Mouse (Mus musculus) kidney, embryonic 15.5 days (tissue): ENCODE measurements around the gene Gm10392. TPM values are rescaled to one million over a fixed set of nuclear protein-coding genes. Genes with fewer than 3 reads are reported as not detected.

ENCODE experiments used
- ATAC-seq: fragments of 200-750 bp; cut with Nextera tagmentation; replicated peaks from 2 replicates; pipeline ENCODE4 v1.8.0; 2017; ENCODE audit warnings: moderate TSS enrichment; ENCODE audit not compliant: low FRiP score
- H3K27ac ChIP-seq: fragments of 300-500 bp; sonication (generic); 2 replicates; pipeline ENCODE4 v1.5.1; 2015; ENCODE audit warnings: mild to moderate bottlenecking, inconsistent platforms
- H3K27me3 ChIP-seq: fragments of 300-500 bp; sonication (generic); 2 replicates; pipeline ENCODE4 v1.6.1; 2015; ENCODE audit warnings: inconsistent platforms
- H3K36me3 ChIP-seq: fragments of 300-500 bp; sonication (generic); 2 replicates; pipeline ENCODE4 v1.6.1; 2015; ENCODE audit warnings: inconsistent platforms
- H3K4me1 ChIP-seq: fragments of 300-500 bp; sonication (generic); 2 replicates; pipeline ENCODE4 v1.6.1; 2015; ENCODE audit warnings: inconsistent platforms
- H3K4me2 ChIP-seq: fragments of 300-500 bp; sonication (generic); 2 replicates; pipeline ENCODE4 v1.6.1; 2015; ENCODE audit warnings: moderate library complexity, mild to moderate bottlenecking, inconsistent platforms
- H3K4me3 ChIP-seq: fragments of 300-500 bp; sonication (generic); replicated peaks from 2 replicates; pipeline ENCODE4 v1.5.1; 2015; ENCODE audit warnings: mild to moderate bottlenecking, inconsistent platforms
- H3K9ac ChIP-seq: fragments of 300-500 bp; sonication (generic); 2 replicates; pipeline ENCODE4 v1.6.1; 2015; ENCODE audit warnings: mild to moderate bottlenecking, inconsistent platforms
- H3K9me3 ChIP-seq: fragments of 300-500 bp; sonication (generic); replicated peaks from 2 replicates; pipeline ENCODE4 v1.6.1; 2016; ENCODE audit warnings: inconsistent platforms
- WGBS: fragments of 180-500 bp; shearing (Covaris S2); methylation state at CpG from one replicate; pipeline ENCODE4 v1.1.7; 2015; ENCODE audit warnings: mixed read lengths; 5-methylcytosine and 5-hydroxymethylcytosine counted together
- polyA plus RNA-seq: library from polyadenylated mRNA; unstranded; fragments of >200 nt; fragmentation: Nextera tagmentation; extraction: Ambion mirVana; gene quantifications from 2 replicates; pipeline ENCODE4 v1.2.1, GENCODE M21; 2015

Gm10392 gene
- polyA plus RNA-seq, 1 experiment from 2014 or later = 0.27 TPM

GRCm38 (mm10) chr11:77515637-77516552 is 3.1 kb downstream of the Gm10392 start, which contains the start of gene Trp53i13:
Trp53i13 (minus strand) TSS chr11:77515980.
- H3K9ac ChIP-seq = peak within 1 kb of the TSS; percentile 46
- no peaks in the 10 kb centered on the region for H3K9me3 ChIP-seq
- peaks cover 43% of the 10 kb centered on the region for H3K4me1 ChIP-seq
- H3K4me3 ChIP-seq = peak within 1 kb of the TSS; percentile 78
- H3K36me3 ChIP-seq = no peaks in the 10 kb centered on the region
- 10% methylated on average over 39 of the region's 39 CpGs for WGBS
- no peak for ATAC-seq
- H3K27ac ChIP-seq = no peak within 1 kb of the TSS
- peaks cover 33% of the 10 kb centered on the region for H3K27me3 ChIP-seq
- peak within 1 kb of the TSS; percentile 88 for H3K4me2 ChIP-seq

GRCm38 (mm10) chr11:77514832-77515636 is 4.0 kb downstream of the Gm10392 start, which contains the start of gene Abhd15:
Abhd15 (plus strand) TSS chr11:77515121.
- 0 out of 2 replicates have a peak, but pooled peaks cover 2% of the 10 kb centered on the region for H3K36me3 ChIP-seq
- H3K4me2 ChIP-seq = peak within 1 kb of the TSS; percentile 88
- H3K4me3 ChIP-seq = peak within 1 kb of the TSS; percentile 78
- peaks cover 46% of the 10 kb centered on the region for H3K4me1 ChIP-seq
- H3K9ac ChIP-seq = peak within 1 kb of the TSS; percentile 46
- no peaks in the 10 kb centered on the region for H3K9me3 ChIP-seq
- H3K27me3 ChIP-seq = peaks cover 33% of the 10 kb centered on the region
- WGBS = under 1% methylated on average over 70 of the region's 72 CpGs
- peak; percentile 57 for ATAC-seq
- peak within 1 kb of the TSS; percentile 74; the same call in 1 of the 2 replicates for H3K27ac ChIP-seq

DNA sequence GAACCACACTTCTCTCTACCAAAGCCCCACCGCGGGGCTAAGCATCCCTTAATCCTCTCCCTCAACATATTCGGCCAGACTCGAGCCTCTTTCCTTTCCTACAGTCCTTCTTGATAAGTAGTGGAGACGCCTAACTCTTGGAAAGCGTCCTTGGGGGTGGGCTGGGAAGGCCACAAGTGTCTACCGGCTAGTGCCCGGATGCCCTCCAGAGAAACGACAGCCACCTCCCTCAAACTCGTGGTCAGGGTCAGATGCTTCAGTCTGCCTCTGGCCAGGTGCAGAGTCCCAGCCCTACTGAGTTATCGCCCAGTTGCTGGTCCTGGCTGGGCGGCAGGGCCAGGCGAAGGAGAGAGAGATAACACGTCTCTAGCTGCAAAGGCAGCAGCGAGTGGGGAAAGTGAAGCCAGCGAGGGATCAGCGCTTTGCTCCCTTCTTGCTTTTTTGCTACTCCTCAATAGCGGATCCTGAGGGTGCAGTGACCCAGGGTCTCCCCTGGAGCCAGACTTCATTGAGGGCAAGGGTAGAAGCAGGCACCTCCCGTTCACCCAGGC is 4.6 kb downstream of the Gm10392 start:
- 8% methylated on average over 19 of the region's 19 CpGs for WGBS
- peak overlapping the region; percentile 88 for H3K4me2 ChIP-seq
- 0 out of 2 replicates have a peak overlapping the region, but pooled peaks have one; percentile 13 for H3K27ac ChIP-seq
- no peak for ATAC-seq
- H3K9me3 ChIP-seq = no peaks in the 10 kb centered on the region
- H3K36me3 ChIP-seq = peaks cover 6% of the 10 kb centered on the region; the same call in 1 of the 2 replicates
- H3K27me3 ChIP-seq = peaks cover 33% of the 10 kb centered on the region
- H3K9ac ChIP-seq = peak overlapping the region; percentile 46
- peaks cover 53% of the 10 kb centered on the region for H3K4me1 ChIP-seq
- peak overlapping the region; percentile 78 for H3K4me3 ChIP-seq

DNA sequence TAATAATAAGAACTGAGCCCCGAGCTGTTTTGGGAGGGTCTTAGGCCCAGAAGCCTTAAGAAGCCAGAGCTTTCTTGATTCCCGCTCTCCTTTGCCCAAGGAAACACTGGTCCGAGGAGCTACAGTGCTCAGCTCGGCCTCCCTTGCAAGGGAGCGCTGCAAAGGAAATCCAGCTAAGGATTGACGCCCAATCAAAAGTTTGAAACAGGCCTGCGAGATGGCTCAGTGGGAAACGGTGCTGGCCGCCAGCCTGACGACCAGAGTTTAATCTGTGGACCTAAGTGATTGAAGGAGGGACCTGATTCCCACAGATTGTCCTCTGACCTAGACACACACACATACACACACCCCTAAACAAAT is 5.2 kb downstream of the Gm10392 start:
- ATAC-seq = no peak

DNA sequence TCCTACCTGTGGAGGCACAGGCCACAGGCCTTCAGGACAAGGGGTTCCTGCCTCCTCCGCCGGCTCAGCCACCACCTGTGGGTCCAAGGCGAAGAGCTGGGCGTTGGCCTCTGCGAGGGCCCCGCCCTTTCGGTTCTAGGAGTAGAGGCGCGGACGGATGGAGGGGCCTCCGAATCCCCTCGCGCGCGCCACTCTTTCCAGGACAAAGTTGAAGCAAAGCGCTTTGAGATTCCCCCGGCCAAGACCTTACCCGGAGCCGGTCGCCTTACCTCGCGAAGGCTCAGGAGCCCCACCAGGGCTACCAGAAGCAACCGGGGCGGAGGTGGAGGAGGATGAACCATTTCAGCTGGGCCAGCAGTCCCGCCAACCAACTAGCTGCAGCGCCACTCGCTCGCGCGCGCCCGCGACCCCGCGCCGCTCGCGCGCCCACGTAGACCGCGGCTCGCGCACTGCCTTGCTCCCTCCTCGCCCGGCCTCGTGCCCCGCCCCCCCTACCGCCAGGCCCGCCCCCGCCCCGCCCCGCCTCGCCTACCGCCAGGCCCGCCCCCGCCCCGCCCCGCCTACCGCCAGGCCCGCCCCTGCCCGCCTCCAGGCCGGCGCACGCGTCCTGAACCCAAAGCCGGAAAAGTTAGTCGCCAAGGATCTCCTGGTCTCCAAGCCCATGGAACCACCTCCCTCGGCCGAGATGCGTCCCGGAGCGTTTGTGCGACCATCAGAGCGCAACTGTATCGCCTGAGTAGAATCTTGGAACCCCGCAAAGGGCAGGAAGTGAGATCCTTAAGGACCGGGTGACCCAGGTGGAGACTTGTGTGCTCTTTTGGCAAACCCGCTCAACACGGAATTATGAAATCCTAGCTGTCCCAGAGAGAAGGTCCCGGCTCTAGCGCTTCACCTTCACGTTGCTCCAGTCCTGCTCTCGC is 5.8 kb downstream of the Gm10392 start:
- Histone ChIP-seq H3K4me1 (peaks cover 65% of the 10 kb centered on the region), H3K27me3 (peaks cover 29% of the 10 kb centered on the region), H3K9ac (peak overlapping the region; percentile 75), H3K4me2 (peak overlapping the region; percentile 88), H3K9me3 (no peaks in the 10 kb centered on the region), H3K36me3 (peaks cover 14% of the 10 kb centered on the region; the same call in 1 of the 2 replicates), H3K27ac (peak overlapping the region; percentile 90), H3K4me3 (peak overlapping the region; percentile 78)
- ATAC-seq = peak; percentile 68
- under 1% methylated on average over 83 of the region's 84 CpGs for WGBS

More for the DNA sequence above, 5.2 kb downstream of the Gm10392 start:
- 8% methylated on average over 10 of the region's 10 CpGs for WGBS
- Histone ChIP-seq H3K4me2 (peak overlapping the region; percentile 88), H3K4me3 (peak overlapping the region; percentile 78), H3K36me3 (peaks cover 10% of the 10 kb centered on the region; the same call in 1 of the 2 replicates), H3K9me3 (no peaks in the 10 kb centered on the region), H3K4me1 (peaks cover 59% of the 10 kb centered on the region), H3K27ac (peak overlapping the region; percentile 74), H3K9ac (peak overlapping the region; percentile 50), H3K27me3 (peaks cover 33% of the 10 kb centered on the region)

GRCm38 (mm10) chr11:77511336-77511735 is 7.7 kb downstream of the Gm10392 start:
- Histone ChIP-seq H3K27ac (no peak overlapping the region), H3K9me3 (no peaks in the 10 kb centered on the region), H3K4me3 (no peak overlapping the region), H3K27me3 (peaks cover 19% of the 10 kb centered on the region), H3K36me3 (peaks cover 29% of the 10 kb centered on the region), H3K4me1 (peaks cover 62% of the 10 kb centered on the region), H3K9ac (no peak overlapping the region), H3K4me2 (no peak overlapping the region)
- 67% methylated on average over 5 of the region's 5 CpGs for WGBS
- no peak for ATAC-seq

- ATAC-seq = peak; percentile 53
- Histone ChIP-seq H3K9me3 (no peaks in the 10 kb centered on the region), H3K9ac (peak overlapping the region; percentile 52), H3K27ac (peak overlapping the region; percentile 71), H3K36me3 (peaks cover 59% of the 10 kb centered on the region), H3K4me1 (peaks cover 36% of the 10 kb centered on the region), H3K4me3 (peak overlapping the region; percentile 45), H3K4me2 (peak overlapping the region; percentile 87), H3K27me3 (no peaks in the 10 kb centered on the region)
- WGBS = 14% methylated on average over 49 of the region's 49 CpGs
These were observed 10.7 kb downstream of the Gm10392 start for GRCm38 (mm10) chr11:77508068-77509021.

DNA sequence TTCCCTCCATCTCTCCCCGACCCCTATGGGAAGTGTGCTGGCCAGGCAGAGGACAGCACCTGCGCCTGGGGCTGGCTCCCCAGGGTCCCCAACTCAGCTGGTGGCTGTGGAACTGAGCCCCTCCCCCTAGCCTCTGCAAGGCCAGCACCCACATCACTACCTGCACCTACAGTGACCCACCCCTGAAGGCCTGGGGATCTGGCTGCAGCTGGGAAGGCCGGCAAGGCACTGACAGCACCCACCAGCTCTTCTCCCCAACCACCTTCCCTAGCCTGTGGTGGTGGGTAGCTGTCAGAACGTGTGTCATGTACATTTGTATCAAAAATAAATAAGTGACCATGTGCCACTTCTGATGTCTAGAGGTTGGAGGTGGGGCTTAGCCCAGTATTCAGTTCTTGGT is 11.6 kb downstream of the Gm10392 start:
- ATAC-seq = no peak
- Histone ChIP-seq H3K4me1 (peaks cover 37% of the 10 kb centered on the region), H3K27ac (peak overlapping the region; percentile 20; the same call in 1 of the 2 replicates), H3K4me2 (no peak overlapping the region), H3K27me3 (no peaks in the 10 kb centered on the region), H3K4me3 (no peak overlapping the region), H3K9ac (no peak overlapping the region), H3K9me3 (no peaks in the 10 kb centered on the region), H3K36me3 (peaks cover 68% of the 10 kb centered on the region)
- whole genome bisulfite sequencing = 70% methylated on average over 4 of the region's 4 CpGs

DNA sequence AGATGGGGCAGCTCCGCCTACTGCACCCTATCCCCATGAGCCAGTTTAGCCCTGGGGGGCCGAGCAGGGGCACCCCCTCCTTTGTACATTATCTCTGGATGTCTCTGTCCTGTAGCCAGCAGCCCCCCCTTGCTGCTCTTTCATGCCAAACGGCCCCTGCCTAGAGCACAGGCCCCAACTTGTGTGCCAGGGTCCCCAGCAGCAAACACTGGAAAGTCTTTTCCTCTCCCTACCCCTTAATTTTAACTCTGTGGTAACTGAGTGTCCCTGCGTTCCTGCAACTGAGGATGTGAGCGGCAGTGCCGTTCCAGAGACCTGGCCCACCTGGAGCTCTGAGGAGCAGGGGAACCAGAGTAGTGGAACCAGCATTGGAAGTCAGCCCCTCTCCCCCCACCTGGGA is 12.1 kb downstream of the Gm10392 start:
- Histone ChIP-seq H3K9ac (no peak overlapping the region), H3K36me3 (peaks cover 73% of the 10 kb centered on the region), H3K9me3 (no peaks in the 10 kb centered on the region), H3K27ac (no peak overlapping the region), H3K4me2 (no peak overlapping the region), H3K4me3 (no peak overlapping the region), H3K4me1 (peaks cover 34% of the 10 kb centered on the region), H3K27me3 (no peaks in the 10 kb centered on the region)
- WGBS = 80% methylated on average over 6 of the region's 6 CpGs
- no peak for ATAC-seq

DNA sequence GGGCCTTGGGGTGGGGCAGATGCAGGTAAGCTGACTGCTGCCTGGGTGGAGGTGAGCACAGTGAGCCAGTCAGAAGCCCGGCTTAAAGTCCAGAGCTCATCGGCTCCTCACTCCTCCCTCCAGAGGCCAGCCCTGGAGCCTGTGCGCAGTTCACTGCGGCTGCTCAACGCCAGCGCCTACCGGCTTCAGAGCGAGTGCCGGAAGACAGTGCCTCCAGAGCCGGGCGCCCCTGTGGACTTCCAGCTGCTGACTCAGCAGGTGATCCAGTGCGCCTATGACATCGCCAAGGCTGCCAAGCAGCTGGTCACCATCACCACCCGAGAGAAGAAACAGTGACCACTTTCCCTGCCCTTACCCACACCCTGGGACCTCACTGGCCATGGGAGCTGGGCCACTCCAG is 12.7 kb downstream of the Gm10392 start:
- no peak for ATAC-seq
- H3K4me1 ChIP-seq = peaks cover 33% of the 10 kb centered on the region
- WGBS = 84% methylated on average over 14 of the region's 14 CpGs
- H3K27ac ChIP-seq = no peak overlapping the region
- H3K9ac ChIP-seq = no peak overlapping the region
- no peak overlapping the region for H3K4me3 ChIP-seq
- H3K27me3 ChIP-seq = no peaks in the 10 kb centered on the region
- H3K9me3 ChIP-seq = no peaks in the 10 kb centered on the region
- peaks cover 79% of the 10 kb centered on the region for H3K36me3 ChIP-seq
- H3K4me2 ChIP-seq = no peak overlapping the region
